Mouse (Mus musculus): ENCODE results near the gene Mgat4e.

The Mgat4e gene

DNA sequence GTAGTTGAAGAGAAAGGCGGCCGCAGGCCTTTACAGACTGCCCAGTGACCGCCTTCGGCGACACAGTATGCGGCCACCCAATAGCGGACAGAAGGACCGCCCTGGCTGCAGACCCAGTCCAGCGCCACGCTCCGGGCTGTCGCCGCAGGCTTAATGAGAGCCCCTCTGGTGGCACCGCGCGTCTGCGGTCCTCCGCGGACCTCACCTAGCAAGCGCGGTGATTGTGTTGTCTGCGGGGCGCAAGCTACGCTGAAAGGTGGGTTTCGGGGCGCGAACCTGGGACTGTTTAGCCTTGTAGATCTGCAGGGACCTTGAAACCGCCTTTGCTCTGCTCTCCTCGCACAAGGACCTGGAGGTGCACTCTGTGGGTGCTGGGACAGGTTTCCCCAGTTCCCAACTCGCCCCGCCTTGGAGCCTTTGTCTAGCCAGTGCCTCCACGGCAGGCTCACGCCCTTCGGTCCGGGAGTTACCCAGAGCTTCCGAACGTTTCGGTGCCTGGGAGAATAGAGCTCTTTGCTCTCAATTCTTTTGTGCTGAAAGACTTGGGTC lies 36.1 kb downstream of the Mgat4e start:
- peak; percentile 15 for DNase-seq (ENCODE audit: low spot score)

DNA sequence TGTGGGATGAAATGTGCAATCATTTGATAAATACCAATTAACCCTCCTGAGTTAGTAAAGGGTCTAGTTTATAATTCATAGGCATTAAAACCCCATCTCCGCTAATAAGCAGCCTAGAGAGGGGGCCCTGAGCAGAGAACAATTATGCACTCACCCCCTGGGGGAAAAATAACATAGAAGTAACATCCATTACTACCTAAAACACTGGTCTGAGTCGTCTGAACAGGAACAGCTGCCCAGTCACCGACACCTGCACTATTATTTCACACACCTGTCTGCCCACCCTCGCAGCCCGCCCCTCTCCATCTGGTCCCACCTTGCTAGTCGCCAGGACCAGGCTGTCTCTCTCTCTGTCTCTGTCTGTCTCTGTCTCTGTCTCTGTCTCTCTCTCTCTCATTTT lies 36.9 kb downstream of the Mgat4e start:
- no peak for DNase-seq (ENCODE audit: low spot score)

DNA sequence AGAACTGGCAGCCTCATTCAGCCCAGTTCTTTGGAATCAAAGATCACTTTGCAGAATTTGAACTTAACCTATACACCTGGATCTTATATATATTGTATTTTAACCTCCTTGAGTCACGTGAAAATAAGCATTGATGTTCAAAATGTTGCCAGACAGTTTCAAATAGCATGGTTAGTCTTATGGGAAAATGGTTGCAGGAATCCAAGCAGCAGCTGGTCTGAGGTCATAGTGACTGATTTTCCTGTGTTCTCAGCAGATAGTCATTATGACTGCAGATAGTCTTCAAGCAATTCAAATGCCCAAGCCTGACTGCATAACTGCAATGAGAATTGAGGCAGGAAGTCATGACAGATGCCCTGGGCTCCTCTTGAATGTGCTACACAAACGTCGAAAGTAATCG lies 37.3 kb downstream of the Mgat4e start:
- no peak for DNase-seq (ENCODE audit: low spot score)

DNA sequence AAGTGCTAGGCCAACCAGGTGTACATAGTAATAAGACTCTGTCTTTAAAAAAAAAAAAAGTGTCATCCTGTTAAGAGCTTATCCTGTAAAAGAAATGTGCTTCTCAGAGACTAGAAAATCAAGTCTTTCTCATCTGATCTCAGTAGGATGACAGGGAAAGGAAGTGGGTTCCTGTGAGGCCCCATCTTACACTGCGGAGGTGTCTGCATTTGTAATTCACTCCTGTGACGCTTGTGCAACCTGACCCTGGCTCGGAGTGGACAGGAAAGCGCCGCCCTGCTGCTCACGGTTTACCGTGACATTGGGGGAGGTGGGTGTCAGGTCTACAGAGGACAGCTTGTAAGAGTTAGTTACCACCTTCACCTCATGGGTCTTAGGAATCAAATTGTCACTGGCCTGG lies 39.5 kb downstream of the Mgat4e start:
- no peak for DNase-seq (ENCODE audit: low spot score)

- DNase-seq (ENCODE audit: low spot score), result no peak
These were observed 43.3 kb downstream of the Mgat4e start for GRCm38 (mm10) chr1:134506201-134506600.

GRCm38 (mm10) chr1:134500916-134501315 lies 48.6 kb downstream of the Mgat4e start:
- DNase-seq (ENCODE audit: low spot score), result no peak

GRCm38 (mm10) chr1:134495991-134496390 lies 53.5 kb downstream of the Mgat4e start:
- no peak for DNase-seq (ENCODE audit: low spot score)

DNA sequence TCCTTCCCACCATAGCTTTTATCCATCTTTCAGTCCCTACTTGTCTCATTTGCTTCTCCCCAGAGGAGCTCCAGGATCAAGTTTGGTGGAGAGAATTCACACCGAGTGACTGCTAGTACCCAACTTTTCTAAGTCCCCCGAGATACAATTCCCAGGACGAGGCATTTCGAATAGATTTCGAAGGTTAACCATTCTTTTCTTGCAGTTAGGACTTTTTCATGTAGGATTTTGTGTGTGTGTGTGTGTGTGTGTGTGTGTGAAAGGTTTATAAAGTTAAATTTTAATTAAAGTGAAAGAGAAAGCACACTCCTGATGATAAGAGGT lies 54.3 kb downstream of the Mgat4e start:
- no peak for DNase-seq (ENCODE audit: low spot score)

- DNase-seq (ENCODE audit: low spot score), result peak; percentile 96
These were observed 54.9 kb downstream of the Mgat4e start, which contains the start of gene Rabif for GRCm38 (mm10) chr1:134494428-134495215. Gene Rabif, plus strand, starts transcription at chr1:134494648.

DNA sequence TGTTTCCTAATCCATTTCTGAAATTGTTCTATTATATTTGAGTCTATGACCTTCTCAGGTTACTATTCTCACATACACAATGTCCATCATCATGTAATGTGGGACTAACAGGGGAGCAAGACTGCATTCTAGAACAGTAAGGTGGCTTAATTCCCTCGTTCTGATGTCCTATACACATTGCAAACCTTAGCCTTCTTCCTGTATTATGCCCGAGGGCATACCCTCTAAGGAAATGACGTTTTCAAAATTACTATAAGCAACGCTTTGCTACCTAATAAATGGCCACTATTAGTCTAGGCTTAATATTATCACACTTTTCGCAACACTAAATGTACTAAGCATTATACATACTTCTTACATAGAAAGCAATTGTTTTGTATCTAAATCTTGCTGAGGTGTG lies 55.5 kb downstream of the Mgat4e start:
- DNase-seq (ENCODE audit: low spot score), result no peak

- DNase-seq (ENCODE audit: low spot score), result no peak
These were observed 56.0 kb downstream of the Mgat4e start for GRCm38 (mm10) chr1:134493496-134493895.

GRCm38 (mm10) chr1:134492276-134492675 lies 57.2 kb downstream of the Mgat4e start:
- DNase-seq (ENCODE audit: low spot score), result no peak

Data from ovary, postnatal 10 days (tissue).